Mouse (Mus musculus) splenic B cell, adult 2 months (primary cell): ENCODE results near the gene Gm45716.
"Not testable (repeated sequence)": the region's sequence is repeated elsewhere in the genome, so short reads cannot be mapped to it uniquely, and the experiment has no call there.

Experiments
- DNase-seq: peaks from one replicate; pipeline ENCODE4 v3.0.0-alpha.2; 2011; ENCODE audit warnings: low read depth, low spot score
- H3K27me3 ChIP-seq: 2 replicates; pipeline ENCODE4 v1.6.1; 2012; ENCODE audit warnings: mild to moderate bottlenecking, low read length, moderate library complexity, mixed read lengths; ENCODE audit not compliant: control insufficient read depth, poor library complexity, insufficient read depth, severe bottlenecking
- H3K36me3 ChIP-seq: 2 replicates; pipeline ENCODE4 v1.6.1; 2012; ENCODE audit warnings: mild to moderate bottlenecking, low read length, moderate library complexity, mixed read lengths; ENCODE audit not compliant: control insufficient read depth, poor library complexity, insufficient read depth, severe bottlenecking

Gene Gm45716

DNA sequence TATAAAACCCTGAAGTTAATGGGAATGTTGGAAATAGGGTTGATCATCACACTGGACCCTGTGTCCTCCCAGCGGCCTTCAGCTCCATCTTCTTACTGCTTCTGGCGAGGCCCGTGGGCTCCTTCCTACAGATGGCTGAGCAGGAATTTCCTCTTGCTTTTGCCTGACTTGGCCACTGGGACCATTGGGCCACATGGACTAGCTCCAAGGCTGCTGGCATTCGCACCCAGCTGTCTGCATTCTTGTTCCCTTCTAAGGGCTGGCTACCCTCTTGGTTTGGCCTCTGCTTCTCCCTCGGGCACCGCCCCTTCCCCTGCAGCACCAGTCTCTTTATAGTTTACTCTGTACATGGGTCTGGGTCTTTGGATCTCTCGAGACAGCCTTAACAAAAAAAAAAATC is 88.2 kb downstream of the Gm45716 start:
- Histone ChIP-seq H3K36me3 (peaks cover 6% of the 10 kb centered on the region; the same call in 1 of the 2 replicates), H3K27me3 (no peaks in the 10 kb centered on the region)
- no peak for DNase-seq

DNA sequence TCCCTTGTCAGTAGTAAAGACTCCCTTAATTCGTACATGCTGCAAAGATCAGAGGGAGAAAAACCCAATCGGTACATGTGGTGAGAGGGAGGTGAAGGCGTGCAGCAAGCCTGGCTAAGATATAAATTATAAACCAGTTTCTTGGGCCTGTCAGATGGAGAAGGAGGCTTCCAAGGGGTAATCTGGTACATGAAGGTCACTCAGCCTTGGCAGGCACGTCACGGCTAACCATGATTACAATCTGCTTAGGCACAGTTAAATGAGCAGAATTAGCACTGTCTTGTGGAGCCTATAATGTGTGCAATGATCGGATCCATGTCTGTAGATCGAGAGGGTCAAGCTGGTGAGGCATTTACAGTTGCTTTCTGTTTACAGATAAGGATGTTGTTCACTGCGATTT is 88.7 kb downstream of the Gm45716 start:
- H3K36me3 ChIP-seq, result peaks cover 6% of the 10 kb centered on the region; the same call in 1 of the 2 replicates
- no peak for DNase-seq
- H3K27me3 ChIP-seq, result no peaks in the 10 kb centered on the region

DNA sequence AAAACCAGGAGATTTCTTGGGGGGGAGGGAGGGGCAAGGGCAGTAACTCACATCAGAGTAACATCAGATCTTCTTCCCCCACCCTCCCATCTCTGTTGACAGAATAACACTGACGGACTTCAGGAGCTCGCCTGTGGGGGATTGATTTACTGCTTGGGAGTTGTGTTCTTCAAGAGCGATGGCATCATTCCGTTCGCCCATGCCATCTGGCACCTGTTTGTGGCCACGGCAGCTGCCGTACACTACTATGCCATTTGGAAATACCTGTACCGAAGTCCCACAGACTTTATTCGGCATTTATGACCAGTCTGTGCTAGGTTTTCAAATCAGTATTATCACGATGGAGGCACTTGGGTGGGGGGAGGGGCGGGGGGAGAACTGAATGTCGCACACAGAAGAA is 89.1 kb downstream of the Gm45716 start:
- H3K27me3 ChIP-seq, result no peaks in the 10 kb centered on the region
- peaks cover 6% of the 10 kb centered on the region; the same call in 1 of the 2 replicates for H3K36me3 ChIP-seq
- no peak for DNase-seq

DNA sequence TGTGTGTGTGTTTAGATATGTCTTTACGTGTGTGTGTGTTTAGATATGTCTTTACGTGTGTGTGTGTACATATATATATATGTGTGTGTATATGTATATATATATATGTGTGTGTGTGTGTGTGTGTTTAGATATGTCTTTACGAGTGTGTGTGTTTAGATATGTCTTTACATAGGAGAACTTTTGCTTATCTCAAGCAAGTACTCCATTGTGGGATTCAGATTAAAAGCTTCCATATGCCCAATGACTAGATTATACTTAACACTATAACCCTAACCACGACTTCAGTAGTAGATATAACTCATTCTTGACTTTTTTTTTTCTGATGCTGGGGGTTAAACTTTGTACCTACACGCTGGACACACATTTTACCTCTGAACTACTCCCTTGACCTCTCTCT is 92.6 kb downstream of the Gm45716 start:
- no peak for DNase-seq
- H3K36me3 ChIP-seq, result peaks cover 6% of the 10 kb centered on the region; the same call in 1 of the 2 replicates

DNA sequence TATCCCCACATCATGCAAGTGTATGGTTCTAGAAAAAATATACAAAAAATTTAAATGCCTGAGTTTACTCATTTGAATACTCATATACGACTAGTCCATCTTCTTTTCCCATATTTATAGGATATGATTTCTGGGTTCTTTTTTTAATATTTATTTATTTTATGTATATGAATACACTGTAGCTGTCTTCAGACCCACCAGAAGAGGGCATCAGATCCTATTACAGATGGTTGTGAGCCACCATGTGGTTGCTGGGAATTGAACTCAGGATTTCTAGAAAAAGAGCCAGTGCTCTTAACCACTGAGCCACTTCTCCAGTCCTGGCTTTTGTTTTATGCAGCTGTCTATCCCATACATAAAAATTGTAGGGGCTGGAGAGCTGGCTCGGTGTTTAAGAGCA is 94.5 kb downstream of the Gm45716 start:
- not testable (repeated sequence) for DNase-seq

More for the DNA sequence above, 92.6 kb downstream of the Gm45716 start:
- no peaks in the 10 kb centered on the region for H3K27me3 ChIP-seq

DNA sequence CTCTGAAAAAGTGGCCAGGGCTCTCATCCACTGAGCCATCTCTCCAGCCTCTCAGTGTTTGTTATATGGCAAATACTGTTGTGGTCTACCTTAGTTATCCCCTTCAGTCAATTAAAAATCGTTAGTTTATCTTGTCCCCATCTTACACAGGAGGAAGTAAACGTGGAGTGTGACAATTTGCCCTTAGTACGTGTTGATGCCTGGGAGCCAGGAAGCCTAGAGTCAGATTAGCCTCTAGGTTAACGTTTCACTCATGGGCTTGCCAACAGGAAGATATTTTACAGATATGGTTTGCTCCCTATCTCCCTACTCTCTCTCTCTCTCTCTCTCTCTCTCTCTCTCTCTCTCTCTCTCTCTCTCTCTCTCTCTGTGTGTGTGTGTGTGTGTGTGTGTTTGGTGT is 95.7 kb downstream of the Gm45716 start:
- Histone ChIP-seq H3K27me3 (no peaks in the 10 kb centered on the region), H3K36me3 (no peaks in the 10 kb centered on the region)
- no peak for DNase-seq

More for the DNA sequence above, 94.5 kb downstream of the Gm45716 start:
- H3K36me3 ChIP-seq, H3K27me3 ChIP-seq: not testable (repeated sequence)

DNA sequence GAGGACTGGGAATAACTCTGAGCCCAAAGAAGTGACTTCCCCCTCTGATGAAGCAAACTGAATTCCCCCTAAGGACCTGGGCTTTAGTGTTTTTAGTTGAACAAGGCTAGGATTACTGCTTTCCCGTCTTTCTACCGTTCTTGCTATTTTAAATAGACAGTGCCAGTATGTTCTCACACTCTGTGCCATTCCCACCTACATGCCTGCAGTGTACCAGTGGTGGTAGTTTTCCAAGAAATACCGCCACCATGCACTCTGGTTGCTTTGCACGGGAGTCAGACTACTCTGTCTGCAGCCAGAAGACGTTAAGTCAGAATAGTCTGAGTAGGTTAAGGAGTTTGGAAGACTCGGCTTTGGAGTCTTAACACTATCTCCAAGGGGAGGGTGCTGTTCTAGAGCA is 96.1 kb downstream of the Gm45716 start:
- Histone ChIP-seq H3K36me3 (no peaks in the 10 kb centered on the region), H3K27me3 (no peaks in the 10 kb centered on the region)
- DNase-seq, result no peak

DNA sequence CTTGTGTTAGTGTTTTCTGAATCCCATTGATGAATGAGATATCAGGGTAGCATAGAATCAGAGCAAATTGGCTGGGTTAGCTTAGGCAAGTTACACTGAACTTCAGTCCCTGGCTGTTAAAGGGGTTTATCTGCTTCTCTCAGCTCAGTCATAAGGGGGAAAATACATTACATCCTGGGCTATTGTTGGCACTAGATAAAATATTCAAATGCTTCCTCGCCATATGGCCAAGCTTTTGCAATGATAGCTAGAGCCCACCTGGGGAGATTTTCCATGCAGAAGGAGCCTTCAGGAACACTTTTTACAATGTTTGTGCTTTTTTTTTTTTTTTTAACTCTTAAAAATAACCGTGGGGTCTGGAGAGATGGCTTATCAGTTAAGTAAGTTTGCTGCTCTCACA is 96.6 kb downstream of the Gm45716 start:
- no peaks in the 10 kb centered on the region for H3K36me3 ChIP-seq
- no peaks in the 10 kb centered on the region for H3K27me3 ChIP-seq
- DNase-seq, result no peak

DNA sequence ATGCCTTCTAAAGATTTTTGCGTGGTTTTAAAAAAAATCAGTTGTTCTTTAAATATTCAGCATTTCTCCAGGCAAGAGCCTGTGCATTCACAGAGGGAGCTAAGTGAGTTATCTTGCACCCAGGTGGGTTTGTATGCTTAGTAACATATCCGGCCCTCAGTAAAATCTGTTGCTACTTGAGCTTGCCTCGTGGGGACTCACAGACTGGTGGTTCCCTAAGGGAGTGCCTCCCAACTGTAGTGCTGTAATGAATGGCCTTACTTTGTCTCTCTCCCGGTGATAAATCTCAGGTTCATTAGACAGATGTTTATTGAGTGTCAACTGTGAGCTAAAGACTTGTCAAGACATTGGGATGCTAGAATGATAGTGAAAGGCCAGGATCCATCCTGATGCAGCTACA is 97.1 kb downstream of the Gm45716 start:
- no peaks in the 10 kb centered on the region for H3K27me3 ChIP-seq
- no peak for DNase-seq
- no peaks in the 10 kb centered on the region for H3K36me3 ChIP-seq

DNA sequence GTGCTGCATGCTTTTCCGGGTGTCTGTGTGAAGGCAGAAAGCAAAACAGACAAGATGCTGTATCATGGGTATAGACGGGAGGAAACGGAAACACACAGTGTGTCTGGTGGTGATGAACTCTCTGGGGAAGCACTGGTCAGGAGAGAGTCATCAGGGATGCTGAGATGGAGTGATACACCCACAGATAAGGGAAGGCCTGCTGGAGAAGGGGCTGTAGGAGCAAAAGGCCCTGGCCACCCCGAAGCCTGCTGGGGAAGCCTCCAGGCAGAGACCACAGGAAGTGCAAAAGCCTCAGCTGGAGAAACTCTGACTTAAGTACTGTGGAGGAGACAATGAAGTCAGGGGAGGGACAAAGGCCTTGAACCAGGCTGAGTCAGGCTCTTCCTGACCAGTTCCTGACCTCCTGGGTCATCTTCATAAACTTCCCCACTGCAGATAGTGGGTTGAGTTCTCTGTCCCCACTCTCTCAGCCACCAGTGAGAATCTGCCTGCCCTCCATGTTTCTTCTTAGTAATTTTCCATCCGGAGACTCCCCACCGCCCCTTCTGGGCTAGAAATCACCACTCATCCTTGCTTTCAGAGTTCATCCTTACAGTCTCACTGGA is 99.2 kb downstream of the Gm45716 start:
- Histone ChIP-seq H3K27me3 (no peaks in the 10 kb centered on the region), H3K36me3 (no peaks in the 10 kb centered on the region)
- no peak for DNase-seq

DNA sequence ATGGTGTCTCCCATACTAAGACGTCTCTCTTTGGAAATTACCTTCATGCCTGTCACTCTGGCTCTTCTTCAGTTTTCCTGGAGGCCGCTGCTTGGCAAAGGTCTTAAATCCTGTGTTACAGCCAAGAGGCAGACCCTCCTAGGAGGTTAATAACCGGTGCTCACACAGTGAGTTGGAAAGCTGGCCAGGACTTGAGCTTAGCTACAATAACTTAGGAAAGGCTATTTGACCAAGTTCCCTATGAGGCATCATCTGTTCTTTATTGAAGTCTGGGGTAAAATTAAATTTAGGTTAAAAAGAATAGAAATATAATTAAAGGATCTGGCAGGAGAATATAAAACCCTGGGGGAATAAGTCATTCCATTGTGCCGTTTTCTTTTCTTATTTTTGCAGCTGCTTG is 103.7 kb downstream of the Gm45716 start:
- Histone ChIP-seq H3K36me3 (no peaks in the 10 kb centered on the region), H3K27me3 (no peaks in the 10 kb centered on the region)
- no peak for DNase-seq

DNA sequence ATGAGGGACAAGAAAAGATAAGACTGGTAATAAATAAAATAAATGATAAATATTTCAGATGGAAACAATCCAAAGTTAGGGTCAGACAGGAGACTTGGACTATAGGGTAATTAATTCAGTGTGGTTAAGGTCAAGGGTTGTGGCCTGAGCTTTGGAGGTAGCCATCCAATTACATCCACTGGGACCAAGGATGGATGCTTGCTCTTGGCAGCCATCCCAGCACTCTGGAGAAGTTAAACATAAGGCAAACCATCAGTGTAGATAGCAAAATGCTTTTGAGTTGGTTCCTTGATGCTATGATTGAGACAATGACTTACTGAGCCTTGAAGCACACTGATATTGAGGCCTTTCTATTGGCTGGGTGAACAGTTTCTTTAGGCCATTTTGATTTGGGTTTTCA is 105.3 kb downstream of the Gm45716 start:
- Histone ChIP-seq H3K36me3 (no peaks in the 10 kb centered on the region), H3K27me3 (no peaks in the 10 kb centered on the region)
- no peak for DNase-seq

DNA sequence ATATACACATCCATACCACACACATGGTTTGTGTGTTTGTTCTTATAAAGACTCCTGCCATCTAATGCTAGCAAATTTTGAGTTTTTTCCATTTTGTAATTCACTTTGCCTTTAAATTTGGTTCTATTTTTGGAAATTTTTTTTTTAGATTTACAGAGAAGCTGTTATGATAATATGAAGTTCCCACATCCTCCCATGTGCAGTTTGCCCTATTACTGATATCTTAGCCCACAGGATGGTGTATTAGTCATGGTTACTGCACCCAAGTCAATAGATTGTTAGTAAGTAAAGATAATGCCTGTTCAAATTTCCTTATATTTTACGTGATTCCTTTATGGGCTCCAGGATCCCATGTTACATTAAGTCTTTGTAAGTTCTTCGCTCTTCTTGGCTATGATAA is 107.1 kb downstream of the Gm45716 start:
- DNase-seq, result no peak
- H3K27me3 ChIP-seq, result no peaks in the 10 kb centered on the region
- no peaks in the 10 kb centered on the region for H3K36me3 ChIP-seq
